Mouse (Mus musculus) olfactory bulb, adult 2 months (tissue): ENCODE data around the gene Lst1.

Experiments
- CTCF ChIP-seq: fragments of 200-500 bp; IDR thresholded peaks from 2 replicates; pipeline ENCODE4 v1.5.1; 2012; ENCODE audit warnings: low read depth, mild to moderate bottlenecking, low read length, moderate library complexity; ENCODE audit not compliant: insufficient read depth
- POLR2A ChIP-seq: fragments of 200-500 bp; IDR thresholded peaks from 2 replicates; pipeline ENCODE4 v1.6.1; 2012; ENCODE audit warnings: mild to moderate bottlenecking, low read depth, low read length, moderate library complexity; ENCODE audit not compliant: insufficient read depth

- TF ChIP-seq POLR2A (no peak), CTCF (no peak)
Observed at GRCm38 (mm10) chr17:35146139-35146538, 42.1 kb downstream of the Lst1 start.
